Mouse (Mus musculus) brain, embryonic 14.5 days (tissue): ENCODE results near the gene Tsc2.
"Not testable (repeated sequence)": the region's sequence is repeated elsewhere in the genome, so short reads cannot be mapped to it uniquely, and the experiment has no call there.

Experiments used
- CTCF ChIP-seq: fragments of 200-500 bp; IDR thresholded peaks from 2 replicates; pipeline ENCODE4 v1.5.1; 2012; ENCODE audit warnings: inconsistent platforms, mild to moderate bottlenecking, moderate library complexity, borderline replicate concordance; ENCODE audit not compliant: insufficient read depth, insufficient read length; ENCODE audit errors: extremely low read depth
- POLR2A ChIP-seq: fragments of 200-500 bp; IDR thresholded peaks from 2 replicates; pipeline ENCODE4 v1.6.1; 2012; ENCODE audit warnings: mild to moderate bottlenecking, inconsistent platforms, borderline replicate concordance; ENCODE audit not compliant: poor library complexity, insufficient read depth, insufficient read length, severe bottlenecking; ENCODE audit errors: extremely low read depth

GRCm38 (mm10) chr17:24669214-24669544, 36.7 kb upstream of the Tsc2 start:
- TF ChIP-seq CTCF, POLR2A: not testable (repeated sequence)
